Mouse (Mus musculus): Measurements from ENCODE around the gene Fdxacb1. TPM values are rescaled to one million over a fixed set of nuclear protein-coding genes. Genes with fewer than 3 reads are reported as not detected.

The Fdxacb1 gene
- total RNA-seq (2023), result 10 to 100 TPM in 1 of 2 experiments, 1 to 10 TPM in 1; 6.1 to 11.2 TPM

GRCm38 (mm10) chr9:50768107-50769002 is at the start of gene Fdxacb1:
Fdxacb1 (plus strand) TSS chr9:50768236.

GRCm38 (mm10) chr9:50738914-50739870 is 28.8 kb upstream of the Fdxacb1 start, which contains the start of gene Dixdc1:
Dixdc1 (minus strand) TSS chr9:50739517.

DNA sequence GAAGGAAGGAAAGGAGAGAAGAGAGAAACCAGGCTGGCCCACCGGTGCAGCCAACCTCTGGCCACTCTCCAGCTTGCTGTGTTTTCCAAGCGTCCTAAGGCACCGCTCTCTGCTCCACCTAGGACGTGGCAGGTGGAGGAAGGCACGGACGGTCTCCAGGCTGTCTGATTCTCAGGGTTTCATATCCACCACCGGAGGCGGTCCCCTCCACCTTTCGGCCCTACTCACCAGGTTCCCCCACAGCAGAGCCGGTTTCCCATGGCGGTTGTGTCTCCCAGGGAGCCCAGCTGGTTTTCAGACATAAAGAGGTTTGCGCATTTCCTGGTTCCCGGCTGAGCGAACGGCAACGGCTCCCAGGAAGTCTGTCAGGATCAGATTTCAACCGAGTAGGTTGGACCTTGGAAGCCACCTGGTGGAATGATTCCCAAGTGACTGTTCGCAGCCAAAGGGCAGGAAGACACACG is 21.8 kb upstream of the Fdxacb1 start, which contains the start of gene 2310030G06Rik:
Gene 2310030G06Rik (minus strand): TSS at position 323 of the 464 bp plus-strand sequence.

DNA sequence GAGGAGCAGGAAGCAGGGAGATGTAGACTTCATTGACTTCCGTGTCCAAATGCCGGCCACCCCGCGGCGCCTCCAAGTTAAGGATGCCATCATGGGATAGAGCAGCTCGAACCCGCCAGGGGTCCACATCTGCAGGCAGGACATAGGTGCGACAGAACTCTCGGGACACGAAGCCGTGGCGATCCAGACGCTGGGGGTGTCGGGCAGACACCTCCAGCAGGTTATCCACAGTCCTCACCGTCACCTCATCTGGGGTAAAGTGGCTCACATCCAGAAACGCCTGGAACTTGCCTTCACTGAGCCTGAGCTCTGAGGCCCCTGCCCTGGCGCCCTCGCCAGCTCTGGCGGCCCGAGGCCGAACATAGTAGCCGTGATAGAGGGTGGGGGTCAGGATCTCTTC is 16.7 kb upstream of the Fdxacb1 start, which contains the start of gene Cryab:
Gene Cryab (plus strand): TSS at position 3 of the 400 bp plus-strand sequence.

DNA sequence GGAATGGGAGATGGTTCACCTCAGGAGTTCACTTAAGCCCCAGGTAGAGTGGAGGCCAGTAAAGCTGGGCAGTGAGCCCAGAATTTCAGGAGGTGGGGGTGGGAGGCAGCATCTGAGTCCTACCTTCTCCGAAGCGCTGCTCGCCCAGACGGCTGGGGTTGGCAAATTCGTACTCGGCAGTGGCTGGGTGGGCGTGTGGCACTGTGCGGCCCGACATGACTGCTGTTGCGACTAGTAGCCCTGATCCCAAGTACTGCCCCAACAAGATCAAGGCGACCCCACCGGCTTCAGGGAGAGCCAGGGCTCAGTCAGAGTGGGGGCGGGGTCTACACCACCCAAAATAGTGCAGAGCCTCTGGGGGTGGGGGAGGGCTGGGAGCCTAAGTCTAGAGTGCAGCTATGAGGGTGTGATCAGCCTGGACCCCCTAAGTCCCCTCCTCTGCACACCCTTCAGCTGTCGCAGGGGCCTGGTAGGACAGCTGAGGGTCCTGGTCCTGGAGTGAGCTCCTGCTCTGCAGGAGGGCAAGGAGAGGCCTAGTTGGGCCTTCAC is 15.9 kb upstream of the Fdxacb1 start, which contains the start of gene Hspb2:
Gene Hspb2 (minus strand): TSS at position 301 of the 549 bp plus-strand sequence.

DNA sequence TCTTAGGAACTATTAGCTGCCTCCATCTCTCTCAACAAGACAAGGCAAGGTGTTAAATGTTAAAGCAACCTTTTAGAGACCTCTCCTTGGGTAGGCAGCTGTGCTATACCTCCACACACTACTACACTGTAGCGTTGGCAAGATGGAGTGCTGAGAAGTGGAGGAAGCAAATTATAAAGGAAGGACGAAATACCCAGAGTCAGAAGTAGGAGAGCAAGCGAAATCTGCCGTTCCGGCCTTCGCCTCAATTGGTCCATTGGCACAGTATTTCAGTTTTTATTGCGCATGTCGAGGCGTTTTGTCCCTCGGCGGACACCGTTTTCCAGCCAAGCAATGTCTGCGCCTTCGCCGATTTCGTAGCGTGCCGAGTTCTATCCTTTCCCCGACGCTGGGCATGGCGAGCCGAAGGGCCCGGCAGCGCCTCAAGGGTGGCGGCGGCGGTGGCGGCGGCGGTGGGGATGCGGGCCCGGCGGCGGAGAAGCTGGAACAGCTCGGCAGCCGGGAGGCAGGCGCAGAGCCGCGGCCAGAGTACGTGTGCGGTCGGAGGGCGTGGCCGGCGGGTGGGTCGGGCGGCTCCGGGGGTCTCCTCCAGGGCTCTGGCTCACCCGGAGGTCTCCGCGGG is 7.1 kb downstream of the Fdxacb1 start, which contains the start of the genes Alg9 and 1110032A03Rik:
Gene Alg9 (plus strand): TSS at position 29 of the 622 bp plus-strand sequence.
Gene 1110032A03Rik (minus strand): TSS at position 530 of the 622 bp plus-strand sequence.

Other genes starting within 250 kb of the Fdxacb1 start
- 10 to 100 TPM; 44.3 to 47.3 TPM for gene Pts, start 239.5 kb upstream of the Fdxacb1 start, total RNA-seq (2023)
- 1 to 10 TPM; 1.8 to 2.5 TPM for gene Il18, start 213.4 kb upstream of the Fdxacb1 start, total RNA-seq (2023)
- not detected for gene Bco2, start 213.1 kb upstream of the Fdxacb1 start, total RNA-seq (2023)
- not detected for gene Tex12, start 206.9 kb upstream of the Fdxacb1 start, total RNA-seq (2023)
- gene Sdhd, start 164.4 kb upstream of the Fdxacb1 start, total RNA-seq (2023), result 10 to 100 TPM; 58.0 to 63.2 TPM
- gene Timm8b, start 164.3 kb upstream of the Fdxacb1 start, total RNA-seq (2023), result 10 to 100 TPM; 37.2 to 49.8 TPM
- gene Pih1d2, start 150.9 kb upstream of the Fdxacb1 start, total RNA-seq (2023), result 1 to 10 TPM in 1 of 2 experiments, not detected in 1; 1.2 TPM
- 10 to 100 TPM; 35.8 to 41.2 TPM for gene Nkapd1, start 150.8 kb upstream of the Fdxacb1 start, total RNA-seq (2023)
- gene Dlat, start 108.5 kb upstream of the Fdxacb1 start, total RNA-seq (2023), result 10 to 100 TPM; 25.8 to 43.8 TPM
- not detected for gene Dixdc1, start 28.7 kb upstream of the Fdxacb1 start, total RNA-seq (2023)
- not detected for gene 2310030G06Rik, start 21.7 kb upstream of the Fdxacb1 start, total RNA-seq (2023)
- 1 to 10 TPM in 1 of 2 experiments, not detected in 1; 1.1 TPM for gene Cryab, start 16.9 kb upstream of the Fdxacb1 start, total RNA-seq (2023)
- not detected for gene Hspb2, start 15.9 kb upstream of the Fdxacb1 start, total RNA-seq (2023)
- 10 to 100 TPM; 17.8 to 21.1 TPM for gene Alg9, start 6.8 kb downstream of the Fdxacb1 start, total RNA-seq (2023)
- 10 to 100 TPM; 11.5 to 11.6 TPM for gene 1110032A03Rik, start 7.3 kb downstream of the Fdxacb1 start, total RNA-seq (2023)
- 10 to 100 TPM; 63.5 to 64.8 TPM for gene Ppp2r1b, start 77.1 kb downstream of the Fdxacb1 start, total RNA-seq (2023)
- 10 to 100 TPM; 38.7 to 47.5 TPM for gene Sik2, start 240.8 kb downstream of the Fdxacb1 start, total RNA-seq (2023)